Mouse (Mus musculus): ENCODE measurements around the gene Atad3a. TPM values are rescaled to one million over a fixed set of nuclear protein-coding genes. Genes with fewer than 3 reads are reported as not detected.
"Not testable (repeated sequence)": the region's sequence is repeated elsewhere in the genome, so short reads cannot be mapped to it uniquely, and the experiment has no call there.

Gene Atad3a
- 10 to 100 TPM; 53.0 to 58.8 TPM for total RNA-seq (2021)
- long read RNA-seq, experiment 1, transcript Atad3a-201 (16 exons, 2,413 nt) = major isoform, 40 of 65 reads
- long read RNA-seq, experiment 1, partial matches to known transcripts = 2 of 65 reads
- long read RNA-seq, experiment 1, other reads (novel, unspliced or antisense) = 23 of 65 reads
- long read RNA-seq, experiment 2, transcript Atad3a-201 (16 exons, 2,413 nt) = major isoform, 31 of 65 reads
- long read RNA-seq, experiment 2, partial matches to known transcripts = 1 of 65 reads
- long read RNA-seq, experiment 2, other reads (novel, unspliced or antisense) = 33 of 65 reads

DNA sequence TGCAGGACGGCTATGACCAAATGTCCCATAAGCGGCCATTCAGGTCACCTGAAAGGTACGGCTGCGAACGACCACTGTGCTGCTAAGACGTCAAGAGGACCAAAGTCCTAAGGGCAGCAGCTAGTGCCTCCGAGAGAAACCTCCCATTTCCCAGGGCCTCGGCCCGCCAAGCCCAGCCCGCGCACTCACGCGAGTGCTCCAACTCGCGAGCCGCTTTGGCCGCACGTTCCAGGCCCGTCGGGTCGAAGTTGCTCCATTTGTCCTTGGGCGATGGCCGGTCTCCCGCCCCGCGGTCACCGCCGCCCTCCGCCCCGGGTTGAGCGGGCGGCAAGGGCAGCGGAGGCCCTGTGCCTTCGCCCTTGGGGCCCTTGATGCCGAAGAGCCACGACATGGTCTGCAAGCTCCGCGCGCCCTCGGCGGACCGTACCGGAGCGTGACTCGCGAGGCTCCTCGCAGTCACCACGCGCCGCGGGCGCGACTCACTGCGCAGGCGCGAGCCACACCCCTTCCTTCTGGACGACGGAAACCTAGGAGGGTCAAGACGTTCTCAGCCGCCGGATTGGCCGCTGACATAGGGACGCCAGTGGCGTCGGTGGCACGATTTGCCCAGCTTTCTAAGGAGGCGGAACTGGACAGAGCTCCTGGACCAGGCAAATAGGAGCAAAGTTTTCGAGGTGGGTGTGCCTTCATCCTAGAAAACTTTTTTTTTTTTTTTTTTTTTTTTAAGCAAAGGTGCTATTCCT, at the start of gene Atad3a:
Atad3a (minus strand) TSS at position 481 of the 743 bp plus-strand sequence.
- intact Hi-C loops (cut with DNase I) = no loop called here
- Histone ChIP-seq H3K27ac (peak within 1 kb of the TSS; percentile 82), H3K4me3 (peak within 1 kb of the TSS; percentile 78)
- peak; percentile 97 to 99 for DNase-seq (ENCODE audit: extremely low spot score in 1 of 2, low spot score in 2 of 2)
- no peak for TF ChIP-seq CTCF (IDR thresholded peaks at IDR 0.05)

DNA sequence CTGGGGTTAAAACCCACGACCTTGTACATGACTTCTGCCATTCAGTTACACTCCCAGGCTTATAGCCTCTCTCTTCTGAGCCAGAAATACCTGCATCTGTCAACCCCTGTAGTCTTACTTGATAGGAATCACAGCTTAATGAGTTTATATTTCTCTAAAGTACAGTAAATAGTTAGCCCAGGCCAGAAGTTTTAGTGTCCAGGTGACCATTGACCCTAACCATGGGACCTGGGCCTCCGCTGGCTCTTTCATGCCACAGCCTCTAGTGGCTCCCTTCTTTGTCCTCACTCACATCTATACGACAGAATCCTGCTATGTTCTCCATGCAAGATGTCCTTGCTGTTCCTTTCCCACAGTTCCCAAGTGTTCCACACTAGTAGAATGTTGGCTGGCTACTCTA, 46.9 kb upstream of the Atad3a start:
- Histone ChIP-seq H3K4me3 (no peak overlapping the region), H3K27ac (no peak overlapping the region)
- no peak for DNase-seq (ENCODE audit: extremely low spot score in 1 of 2, low spot score in 2 of 2)
- intact Hi-C loops (cut with DNase I) = no loop called here
- TF ChIP-seq CTCF (IDR thresholded peaks at IDR 0.05) = no peak

DNA sequence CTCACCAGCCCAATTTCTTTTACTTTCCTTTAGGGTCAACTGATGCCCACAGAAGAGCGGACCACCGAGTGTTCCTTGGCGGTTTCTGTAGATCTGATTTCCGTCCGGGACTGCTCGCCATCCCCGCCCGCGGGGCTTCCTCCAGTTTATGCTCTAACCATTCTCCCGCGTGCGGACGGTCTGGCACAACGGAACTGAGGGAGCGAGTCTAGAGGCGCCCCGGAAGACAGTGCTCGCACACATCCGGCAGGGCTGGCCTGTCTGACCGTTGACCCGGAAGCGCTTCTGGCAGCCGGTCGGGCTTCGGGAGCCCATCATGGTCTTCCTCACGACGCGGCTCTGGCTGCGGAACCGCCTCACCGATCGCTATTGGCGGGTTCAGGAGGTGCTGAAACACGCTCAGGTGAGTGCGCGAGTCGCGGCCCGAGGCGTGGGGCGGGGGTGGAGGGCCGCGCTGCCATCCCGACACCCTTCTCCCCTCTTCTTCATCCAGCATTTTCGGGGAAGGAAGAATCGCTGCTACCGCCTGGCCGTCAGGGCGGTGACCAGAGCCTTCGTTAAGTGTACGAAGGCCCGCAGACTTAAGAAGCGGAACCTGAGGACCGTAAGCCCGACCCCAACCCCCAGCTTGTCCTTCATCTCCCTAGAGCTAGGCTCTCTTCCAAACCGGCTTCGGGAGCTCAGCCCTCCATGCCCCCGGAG, 42.6 kb upstream of the Atad3a start:
- Histone ChIP-seq H3K4me3 (peak overlapping the region; percentile 88), H3K27ac (peak overlapping the region; percentile 81)
- intact Hi-C loops (cut with DNase I) = loop anchor here (1.0 kb wide), 1 partner anchor 28 kb away; the partner anchor contains the start of gene Aurkaip1
- peak; percentile 94 to 97 for DNase-seq (ENCODE audit: extremely low spot score in 1 of 2, low spot score in 2 of 2)
- no peak for TF ChIP-seq CTCF (IDR thresholded peaks at IDR 0.05)

DNA sequence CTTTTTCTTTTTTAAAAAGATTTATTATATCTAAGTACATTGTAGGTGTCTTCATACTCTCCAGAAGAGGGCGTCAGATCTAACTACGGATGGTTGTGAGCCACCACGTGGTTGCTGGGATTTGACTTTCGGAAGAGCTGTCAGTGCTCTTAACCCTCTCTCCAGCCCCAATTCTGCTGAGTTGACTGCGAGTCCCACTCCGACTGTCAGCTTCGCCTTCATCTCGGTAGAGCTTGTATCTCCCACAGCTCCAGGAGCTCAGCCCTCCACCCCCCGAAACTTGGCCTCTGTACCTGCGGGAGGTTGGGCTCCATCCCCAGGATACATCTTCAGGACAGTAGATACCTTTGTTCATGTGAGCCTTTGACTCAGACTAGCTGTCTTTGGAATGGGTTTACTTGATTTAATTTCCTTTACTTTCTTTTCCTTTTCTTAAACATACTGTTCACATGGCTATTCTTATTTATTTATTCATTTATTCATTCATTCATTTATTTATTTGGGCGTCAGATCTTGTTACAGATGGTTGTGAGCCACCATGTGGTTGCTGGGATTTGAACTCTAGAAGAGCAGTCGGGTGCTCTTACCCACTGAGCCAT, 41.9 kb upstream of the Atad3a start, which contains the start of gene Mrpl20:
Mrpl20 (plus strand) TSS at position 138 of the 599 bp plus-strand sequence.
- Histone ChIP-seq H3K4me3 (peak within 1 kb of the TSS; percentile 88), H3K27ac (peak within 1 kb of the TSS; percentile 81)
- intact Hi-C loops (cut with DNase I) = loop anchor here (1.0 kb wide), 1 partner anchor 28 kb away; the partner anchor contains the start of gene Aurkaip1
- no peak for DNase-seq (ENCODE audit: extremely low spot score in 1 of 2, low spot score in 2 of 2)
- TF ChIP-seq CTCF (IDR thresholded peaks at IDR 0.05) = peak; percentile 20

DNA sequence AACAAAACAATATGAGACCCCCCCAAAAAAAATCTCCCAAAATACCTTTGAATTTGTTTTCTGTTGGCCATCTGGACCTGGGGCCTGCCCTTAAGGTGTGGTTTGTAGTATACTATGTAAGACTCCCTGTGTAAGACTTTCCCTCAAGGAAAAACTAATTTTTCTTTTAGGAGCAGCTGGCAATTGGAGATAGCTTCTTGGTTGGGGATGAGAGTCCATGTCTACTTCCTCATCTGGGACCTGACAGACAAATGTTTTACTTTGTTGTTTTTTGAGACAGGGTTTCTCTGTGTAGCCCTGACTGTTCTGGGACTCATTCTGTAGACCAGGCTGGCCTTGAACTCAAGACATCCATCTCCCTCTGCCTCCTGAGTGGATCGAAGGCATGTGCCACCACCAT, 41.2 kb upstream of the Atad3a start:
- H3K4me3 ChIP-seq = no peak overlapping the region
- TF ChIP-seq CTCF (IDR thresholded peaks at IDR 0.05) = no peak
- intact Hi-C loops (cut with DNase I) = no loop called here
- DNase-seq (ENCODE audit: extremely low spot score in 1 of 2, low spot score in 2 of 2) = no peak
- no peak overlapping the region for H3K27ac ChIP-seq

DNA sequence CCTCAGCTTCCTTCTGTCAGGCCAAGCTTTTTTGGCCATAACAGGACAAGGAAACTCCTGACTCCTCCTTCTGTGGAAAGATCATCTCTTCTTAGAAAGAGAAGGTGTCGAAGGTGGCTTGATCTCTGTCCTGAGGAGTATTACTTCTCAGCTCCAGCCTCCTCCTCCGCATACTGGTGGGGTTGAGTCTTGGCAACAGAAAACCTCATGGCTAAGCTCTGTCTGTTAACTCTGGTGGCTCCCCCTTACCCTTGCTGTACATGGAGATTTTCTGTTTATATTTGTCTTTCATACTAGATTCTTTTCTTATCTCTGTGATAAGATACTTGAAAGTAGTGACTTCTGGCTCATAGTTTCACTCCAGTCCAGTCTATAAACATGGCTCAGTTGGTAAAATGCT, 32.8 kb upstream of the Atad3a start:
- Histone ChIP-seq H3K4me3 (no peak overlapping the region), H3K27ac (no peak overlapping the region)
- no peak for DNase-seq (ENCODE audit: extremely low spot score in 1 of 2, low spot score in 2 of 2)
- TF ChIP-seq CTCF (IDR thresholded peaks at IDR 0.05) = no peak
- intact Hi-C loops (cut with DNase I) = no loop called here

DNA sequence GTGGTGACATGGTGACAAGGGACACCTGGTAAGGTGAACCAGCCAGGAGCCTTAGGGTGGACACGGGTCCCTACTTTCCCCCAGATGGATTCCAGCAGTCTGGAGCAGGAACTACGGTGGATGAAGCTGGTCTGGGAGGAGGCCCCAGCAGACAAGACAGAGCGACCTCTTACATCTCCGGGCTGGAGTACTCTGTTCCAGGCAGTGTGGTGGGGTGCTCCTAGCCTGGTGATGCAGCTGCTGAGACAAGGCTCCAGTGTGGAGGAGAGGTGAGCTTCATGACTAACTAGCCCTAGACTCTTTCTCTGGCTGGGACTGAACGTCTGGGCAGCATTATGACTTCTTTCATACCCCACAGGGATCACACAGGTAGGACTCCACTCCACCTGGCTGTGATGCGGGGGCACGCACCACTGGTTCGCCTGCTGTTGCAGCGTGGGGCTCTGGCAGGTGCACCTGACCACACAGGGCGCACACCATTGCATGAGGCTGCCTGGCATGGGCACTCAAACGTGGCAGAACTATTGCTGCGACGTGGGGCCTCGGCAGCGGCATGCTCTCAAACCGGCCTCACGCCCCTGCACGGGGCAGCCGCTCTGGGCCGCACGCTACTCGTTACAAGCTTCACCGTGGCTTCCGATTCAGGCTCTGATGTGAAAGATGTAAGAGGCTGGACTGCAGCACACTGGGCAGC, 30.5 kb upstream of the Atad3a start:
- Histone ChIP-seq H3K27ac (no peak overlapping the region), H3K4me3 (no peak overlapping the region)
- intact Hi-C loops (cut with DNase I) = no loop called here
- no peak for TF ChIP-seq CTCF (IDR thresholded peaks at IDR 0.05)
- no peak for DNase-seq (ENCODE audit: extremely low spot score in 1 of 2, low spot score in 2 of 2)

DNA sequence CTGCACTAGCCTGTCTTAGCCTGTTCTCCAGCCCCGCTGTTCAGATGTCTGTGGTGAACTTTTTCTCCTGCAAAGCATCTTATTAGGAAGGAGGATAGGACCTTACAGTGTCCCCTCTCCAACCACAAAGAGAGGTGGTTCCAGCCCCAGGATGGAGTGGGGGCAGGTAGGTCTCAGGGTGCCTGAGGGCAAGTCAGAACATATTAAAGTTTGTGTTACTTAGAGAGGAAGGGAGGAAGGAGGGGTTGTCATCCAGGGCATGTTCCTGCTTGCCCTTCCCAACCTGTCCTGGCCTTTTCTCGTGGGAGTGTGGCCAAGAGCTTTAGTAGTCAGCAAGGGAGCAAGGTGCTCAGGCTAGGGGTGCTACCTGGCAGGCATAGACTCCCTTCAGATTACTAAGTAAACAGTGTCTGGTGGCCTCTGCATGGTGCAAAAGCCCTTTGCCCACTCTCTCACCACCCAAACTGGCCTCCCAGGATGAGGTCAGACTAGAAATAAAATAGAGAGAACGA, 29.8 kb upstream of the Atad3a start:
- intact Hi-C loops (cut with DNase I) = no loop called here
- no peak for DNase-seq (ENCODE audit: extremely low spot score in 1 of 2, low spot score in 2 of 2)

DNA sequence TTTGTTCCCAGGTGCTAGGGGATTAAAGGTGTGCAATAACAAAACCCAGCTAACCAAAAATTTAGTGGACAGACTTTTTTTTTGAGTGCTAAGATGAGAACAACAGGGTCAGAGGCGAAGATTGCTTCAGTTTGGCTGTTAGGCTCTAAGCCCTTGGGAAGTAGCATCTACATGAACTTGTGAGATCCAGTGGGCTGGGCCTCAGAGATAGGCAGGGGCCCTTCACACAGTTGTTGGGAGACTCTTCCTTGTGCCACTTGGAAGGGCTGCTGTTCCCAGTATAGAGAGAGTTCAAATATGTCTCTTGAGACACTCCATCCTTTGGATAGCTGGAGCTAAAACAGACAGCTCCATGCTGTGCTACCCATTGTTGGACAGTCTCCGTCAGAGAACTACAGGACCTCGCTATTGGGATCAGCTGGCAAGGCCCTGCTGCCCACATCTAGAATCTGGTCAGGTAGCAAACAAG, 29.2 kb upstream of the Atad3a start, which contains the start of gene Ankrd65:
Ankrd65 (plus strand) TSS at position 419 of the 469 bp plus-strand sequence.
- no peak for DNase-seq (ENCODE audit: extremely low spot score in 1 of 2, low spot score in 2 of 2)
- TF ChIP-seq CTCF (IDR thresholded peaks at IDR 0.05) = no peak
- Histone ChIP-seq H3K27ac (no peak within 1 kb of the TSS), H3K4me3 (no peak within 1 kb of the TSS)
- intact Hi-C loops (cut with DNase I) = no loop called here

More for the DNA sequence above, 29.8 kb upstream of the Atad3a start:
- no peak for TF ChIP-seq CTCF (IDR thresholded peaks at IDR 0.05)
- Histone ChIP-seq H3K27ac (no peak overlapping the region), H3K4me3 (no peak overlapping the region)

DNA sequence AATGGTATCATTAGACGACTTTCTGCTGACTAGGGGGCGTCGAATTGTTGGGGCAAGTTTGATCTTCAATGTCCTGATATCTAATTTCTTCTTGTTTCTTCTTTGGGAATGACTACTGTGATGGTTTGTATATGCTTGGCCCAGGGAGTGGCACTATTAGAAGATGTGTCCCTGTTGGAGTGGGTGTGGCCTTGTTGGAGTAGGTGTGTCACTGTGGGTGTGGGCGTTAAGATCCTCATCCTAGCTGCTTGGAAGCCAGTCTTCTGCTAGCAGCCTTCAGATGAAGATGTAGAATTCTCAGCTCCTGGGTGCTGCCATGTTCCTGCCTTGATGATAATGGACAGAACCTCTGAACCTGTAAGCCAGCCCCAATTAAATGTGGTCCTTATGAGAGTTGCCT, 27.9 kb upstream of the Atad3a start:
- H3K27ac ChIP-seq; intact Hi-C loops (cut with DNase I); H3K4me3 ChIP-seq; DNase-seq (ENCODE audit: extremely low spot score in 1 of 2, low spot score in 2 of 2): not testable (repeated sequence)

DNA sequence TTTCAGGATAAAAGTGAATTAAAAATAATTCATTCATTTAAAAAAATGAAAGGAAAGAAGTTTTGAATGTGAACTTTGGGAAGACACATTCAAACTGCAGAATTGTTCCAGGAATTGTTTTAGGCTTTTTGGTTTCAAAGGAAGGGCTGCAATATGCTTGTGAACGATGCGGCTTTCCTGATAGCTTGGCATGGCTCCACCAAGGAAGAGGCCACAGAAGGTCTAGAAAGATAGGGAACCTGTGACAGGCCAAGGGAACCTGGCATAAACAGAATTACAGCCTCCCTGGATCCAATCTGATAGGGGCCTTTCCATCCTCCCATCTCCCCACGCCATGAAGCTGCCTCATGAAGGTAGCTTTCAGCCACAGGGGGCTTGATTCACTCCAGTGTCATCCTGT, 27.4 kb upstream of the Atad3a start:
- intact Hi-C loops (cut with DNase I) = no loop called here
- Histone ChIP-seq H3K4me3 (no peak overlapping the region), H3K27ac (no peak overlapping the region)
- no peak for TF ChIP-seq CTCF (IDR thresholded peaks at IDR 0.05)
- no peak for DNase-seq (ENCODE audit: extremely low spot score in 1 of 2, low spot score in 2 of 2)

All from left cerebral cortex, adult 2 months (tissue).